Mouse (Mus musculus) liver, postnatal 0 days (tissue): ENCODE results near the gene Zdhhc21.

Experiments
- CTCF ChIP-seq: sonication (generic); IDR thresholded peaks from 2 replicates; pipeline ENCODE4 v1.5.1; 2016; ENCODE audit warnings: antibody characterized with exemption, low read depth
- EP300 ChIP-seq: IDR thresholded peaks from 2 replicates; pipeline ENCODE4 v1.6.1; 2016; ENCODE audit warnings: antibody characterized with exemption, low read depth, mild to moderate bottlenecking

- no peak for TF ChIP-seq EP300
- no peak for TF ChIP-seq CTCF
Observed at GRCm38 (mm10) chr4:82763586-82763985, 96.2 kb downstream of the Zdhhc21 start.
